Mouse (Mus musculus): ENCODE data around the gene Rnft2.

GRCm38 (mm10) chr5:118244606-118245443, at the start of gene Rnft2, which contains the start of gene 2410131K14Rik:
- TF ChIP-seq POLR2A (IDR thresholded peaks at IDR 0.05; ENCODE audit: insufficient read length, low read depth) (peak; percentile 84), USF1 (IDR thresholded peaks at IDR 0.05; ENCODE audit: low read depth) (peak; percentile 91), MAX (IDR thresholded peaks at IDR 0.05; ENCODE audit: low read depth) (peak; percentile 41), E2F4 (IDR thresholded peaks at IDR 0.05; ENCODE audit: insufficient read depth) (no peak), TCF12 (IDR thresholded peaks at IDR 0.05; ENCODE audit: insufficient read depth, poor library complexity, severe bottlenecking) (no peak), CEBPB (IDR thresholded peaks at IDR 0.05; ENCODE audit: insufficient read depth, poor library complexity, severe bottlenecking) (no peak), TCF3 (IDR thresholded peaks at IDR 0.05; ENCODE audit: insufficient read length, low read depth) (no peak)
